Mouse (Mus musculus) liver, embryonic 14.5 days (tissue): ENCODE measurements around the gene Pla2g1b. TPM values are rescaled to one million over a fixed set of nuclear protein-coding genes. Genes with fewer than 3 reads are reported as not detected.
"Not testable (repeated sequence)": the region's sequence is repeated elsewhere in the genome, so short reads cannot be mapped to it uniquely, and the experiment has no call there.

Experiments
- ATAC-seq: fragments of 200-750 bp; cut with Nextera tagmentation; 2 replicates; pipeline ENCODE4 v1.8.0; 2017; ENCODE audit warnings: moderate number of reproducible peaks, mild to moderate bottlenecking, moderate library complexity; ENCODE audit not compliant: insufficient read depth
- DNase-seq, 3 experiments: peaks; one replicate each; pipeline ENCODE4 v3.0.0-alpha.2; 2012 to 2013; ENCODE audit warnings: low read depth in 3 of 3, low spot score in 3 of 3
- H3K27ac ChIP-seq: fragments of 300-500 bp; sonication (generic); 2 replicates; pipeline ENCODE4 v1.5.1; 2014; ENCODE audit warnings: moderate library complexity, mild to moderate bottlenecking, control low read depth, inconsistent platforms
- H3K27me3 ChIP-seq: fragments of 300-500 bp; sonication (generic); 2 replicates; pipeline ENCODE4 v1.6.1; 2014; ENCODE audit warnings: mild to moderate bottlenecking, low read length, moderate library complexity; ENCODE audit not compliant: control insufficient read depth, insufficient read depth
- H3K36me3 ChIP-seq: fragments of 300-500 bp; sonication (generic); replicated peaks from 2 replicates; pipeline ENCODE4 v1.6.1; 2014; ENCODE audit warnings: low read depth; ENCODE audit not compliant: control insufficient read depth, insufficient read depth
- H3K4me1 ChIP-seq, 2 experiments: fragments of 200-500 bp in 1 of 2; fragments of 300-500 bp in 1 of 2; sonication (generic) in 1 of 2; replicated peaks; 2 replicates each; pipeline ENCODE4 v1.6.1; 2012 to 2014; ENCODE audit warnings: antibody characterized with exemption in 1 of 2, inconsistent platforms in 1 of 2, low read length in 1 of 2; ENCODE audit not compliant: control insufficient read depth in 2 of 2, insufficient read depth in 2 of 2
- H3K4me2 ChIP-seq: fragments of 300-500 bp; sonication (generic); 2 replicates; pipeline ENCODE4 v1.6.1; 2014; ENCODE audit warnings: low read depth, mild to moderate bottlenecking, control low read depth, moderate library complexity
- H3K4me3 ChIP-seq, 2 experiments: fragments of 200-500 bp in 1 of 2; fragments of 300-500 bp in 1 of 2; sonication (generic) in 1 of 2; 2 replicates each; pipeline ENCODE4 v1.5.1; 2012 to 2014; ENCODE audit warnings: low read depth in 2 of 2, low read length in 2 of 2, mild to moderate bottlenecking in 2 of 2, control low read depth in 1 of 2, inconsistent platforms in 1 of 2, moderate library complexity in 1 of 2; ENCODE audit not compliant: insufficient read depth in 1 of 2
- H3K9ac ChIP-seq: fragments of 300-500 bp; sonication (generic); replicated peaks from 2 replicates; pipeline ENCODE4 v1.6.1; 2014; ENCODE audit warnings: mild to moderate bottlenecking, control low read depth, moderate library complexity
- H3K9me3 ChIP-seq: fragments of 300-500 bp; sonication (generic); 2 replicates; pipeline ENCODE4 v1.6.1; 2016; ENCODE audit warnings: low read length, mixed read lengths; ENCODE audit not compliant: control insufficient read depth
- CTCF ChIP-seq: IDR thresholded peaks from 2 replicates; pipeline ENCODE4 v1.5.1; 2016; ENCODE audit warnings: antibody characterized with exemption, low read depth, control low read depth
- EP300 ChIP-seq: IDR thresholded peaks from 2 replicates; pipeline ENCODE4 v1.6.1; 2016; ENCODE audit warnings: antibody characterized with exemption, low read depth
- WGBS: fragments of 180-500 bp; shearing (Covaris S2); extraction: QIAGEN DNeasy Blood & Tissue Kit; methylation state at CpG from one replicate; pipeline ENCODE4 v1.1.7; 2014; ENCODE audit not compliant: insufficient replicate concordance; 5-methylcytosine and 5-hydroxymethylcytosine counted together
- polyA plus RNA-seq, 2 experiments: library from polyadenylated mRNA; depleted of rRNA in 1 of 2; stranded (reverse) in 1 of 2; unstranded in 1 of 2; fragments of >200 nt; fragmentation: Nextera tagmentation in 1 of 2; extraction: Ambion mirVana in 1 of 2; gene quantifications; 2 replicates each; pipeline versions ENCODE4 v1.2.1 to v1.2.3; 2012 to 2014

Pla2g1b gene
- polyA plus RNA-seq, 2 experiments, result not detected

- H3K9me3 ChIP-seq, result no peaks in the 10 kb centered on the region
- 45% methylated on average over 9 of the region's 9 CpGs for WGBS
- no peak for ATAC-seq
Measured at GRCm38 (mm10) chr5:115498307-115499240, 32.5 kb downstream of the Pla2g1b start.

GRCm38 (mm10) chr5:115500383-115500935, 34.4 kb downstream of the Pla2g1b start:
- WGBS, result 54% methylated on average over 12 of the region's 12 CpGs
- Histone ChIP-seq H3K9ac (no peak overlapping the region; the same call in 1 of the 2 replicates), H3K36me3 (no peaks in the 10 kb centered on the region), H3K4me2 (no peak overlapping the region), H3K4me1 (peaks cover 0 to 4% of the 10 kb centered on the region in 2 experiments; a peak in 1 of 4 replicates), H3K27ac (no peak overlapping the region; the same call in 1 of the 2 replicates), H3K9me3 (no peaks in the 10 kb centered on the region), H3K4me3 (no peak overlapping the region), H3K27me3 (no peaks in the 10 kb centered on the region)
- TF ChIP-seq EP300 (no peak), CTCF (no peak)
- ATAC-seq, result no peak
- DNase-seq, result no peak

More at GRCm38 (mm10) chr5:115498307-115499240, 32.5 kb downstream of the Pla2g1b start:
- Histone ChIP-seq H3K27ac (no peak overlapping the region), H3K9ac (no peak overlapping the region), H3K27me3 (no peaks in the 10 kb centered on the region), H3K36me3 (no peaks in the 10 kb centered on the region), H3K4me2 (no peak overlapping the region), H3K4me1 (peaks cover 0 to 4% of the 10 kb centered on the region in 2 experiments; a peak in 1 of 4 replicates), H3K4me3 (no peak overlapping the region)
- no peak for TF ChIP-seq EP300
- no peak for TF ChIP-seq CTCF
- no peak for DNase-seq

GRCm38 (mm10) chr5:115503035-115503434, 37.0 kb downstream of the Pla2g1b start:
- no peak for ATAC-seq
- no peaks in the 10 kb centered on the region for H3K9me3 ChIP-seq
- WGBS, result 55% methylated on average over 12 of the region's 12 CpGs

GRCm38 (mm10) chr5:115505617-115506016, 39.6 kb downstream of the Pla2g1b start:
- H3K27me3 ChIP-seq, ATAC-seq, H3K9me3 ChIP-seq, H3K9ac ChIP-seq, H3K4me2 ChIP-seq, H3K36me3 ChIP-seq, H3K27ac ChIP-seq, H3K4me1 ChIP-seq, H3K4me3 ChIP-seq, DNase-seq: not testable (repeated sequence)
- 54% methylated on average over 4 of the region's 4 CpGs for WGBS

More at GRCm38 (mm10) chr5:115503035-115503434, 37.0 kb downstream of the Pla2g1b start:
- no peaks in the 10 kb centered on the region for H3K36me3 ChIP-seq
- no peak for DNase-seq
- H3K27ac ChIP-seq, result no peak overlapping the region
- TF ChIP-seq EP300, result no peak
- TF ChIP-seq CTCF, result no peak
- no peak overlapping the region for H3K9ac ChIP-seq
- H3K4me3 ChIP-seq, result no peak overlapping the region
- peaks cover 0 to 7% of the 10 kb centered on the region in 2 experiments; a peak in 2 of 4 replicates for H3K4me1 ChIP-seq
- H3K4me2 ChIP-seq, result no peak overlapping the region
- H3K27me3 ChIP-seq, result no peaks in the 10 kb centered on the region
